Mouse (Mus musculus) thymus, postnatal 10 days (tissue): ENCODE data around the gene Olfr653.
A peak's percentile ranks its signal among the peaks of the same experiment; 100 is the strongest.

Experiments
- DNase-seq, 2 experiments: peaks; one replicate each; pipeline ENCODE4 v3.0.0; 2021; ENCODE audit warnings: low spot score in 2 of 2

The Olfr653 gene

GRCm38 (mm10) chr7:104577014-104577413 is at the start of gene Olfr653:
Olfr653 (plus strand) TSS chr7:104577314.
- DNase-seq, result no peak

GRCm38 (mm10) chr7:104549833-104550232 is 27.3 kb upstream of the Olfr653 start, which contains the start of gene Olfr651:
Olfr651 (plus strand) TSS chr7:104550133.
- no peak for DNase-seq

DNA sequence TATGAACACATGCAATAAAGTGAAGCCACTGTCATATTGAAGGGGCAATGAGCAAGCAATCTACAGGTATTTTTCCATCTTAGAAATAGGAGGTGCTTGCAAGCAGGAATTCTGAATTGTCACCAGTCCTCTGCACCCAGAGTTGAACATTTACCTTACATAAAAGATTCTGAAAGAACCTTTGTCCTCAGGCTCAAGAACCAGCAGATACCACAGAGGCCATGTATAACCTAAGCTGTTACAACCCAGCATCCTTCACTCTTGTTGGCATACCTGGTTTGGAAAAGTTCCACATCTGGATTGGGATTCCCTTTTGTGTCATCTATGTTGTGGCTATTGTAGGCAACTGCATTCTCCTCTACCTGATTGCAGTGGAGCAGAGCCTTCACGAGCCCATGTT is 24.4 kb upstream of the Olfr653 start:
- DNase-seq, result no peak

- DNase-seq, result no peak
These were observed 16.5 kb upstream of the Olfr653 start, which contains the start of gene Olfr652 for GRCm38 (mm10) chr7:104560601-104561000. Olfr652 (plus strand) TSS chr7:104560901.

DNA sequence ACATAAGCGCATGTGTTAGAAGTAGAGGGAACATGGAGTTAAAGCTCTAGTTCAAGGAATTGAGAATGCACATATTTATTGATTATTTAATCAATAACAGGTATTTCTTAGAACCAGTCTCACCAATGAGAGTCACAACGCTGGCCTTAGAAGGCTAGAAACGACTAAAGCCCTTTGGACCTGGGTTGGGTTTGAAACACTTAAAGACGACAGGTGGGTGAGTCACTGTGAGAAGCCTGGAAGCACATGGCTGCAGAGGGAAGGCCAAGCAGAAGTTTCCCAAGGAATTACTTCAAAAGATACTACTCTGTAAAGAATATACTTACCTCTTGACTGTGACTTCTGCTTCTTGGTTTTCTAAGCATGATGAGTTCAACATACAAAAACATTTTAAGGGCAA is 3.7 kb downstream of the Olfr653 start:
- no peak for DNase-seq

- no peak for DNase-seq
These were observed 4.3 kb downstream of the Olfr653 start for GRCm38 (mm10) chr7:104581429-104581828.

DNA sequence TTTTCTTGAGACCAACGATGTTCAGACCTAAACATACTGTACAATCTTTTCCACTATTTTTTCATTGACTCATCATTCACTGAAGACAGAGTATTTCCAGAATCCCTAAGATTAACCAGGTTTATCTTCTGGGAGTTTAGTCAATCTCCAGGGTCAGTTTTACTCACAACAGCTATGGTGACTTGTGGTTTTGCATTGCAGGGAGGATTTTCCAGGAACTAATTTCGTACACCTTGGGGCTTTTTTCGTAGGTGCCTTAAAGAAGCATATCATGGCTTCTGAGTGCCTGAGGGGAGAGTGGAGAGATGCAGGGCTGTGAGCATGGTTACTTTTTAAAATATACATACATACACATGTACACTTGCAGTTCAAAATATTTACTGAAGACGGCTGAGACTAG is 9.6 kb downstream of the Olfr653 start, which contains the start of gene Olfr654:
Gene Olfr654, plus strand, starts transcription at position 301 of the 400 bp plus-strand sequence.
- DNase-seq, result no peak

DNA sequence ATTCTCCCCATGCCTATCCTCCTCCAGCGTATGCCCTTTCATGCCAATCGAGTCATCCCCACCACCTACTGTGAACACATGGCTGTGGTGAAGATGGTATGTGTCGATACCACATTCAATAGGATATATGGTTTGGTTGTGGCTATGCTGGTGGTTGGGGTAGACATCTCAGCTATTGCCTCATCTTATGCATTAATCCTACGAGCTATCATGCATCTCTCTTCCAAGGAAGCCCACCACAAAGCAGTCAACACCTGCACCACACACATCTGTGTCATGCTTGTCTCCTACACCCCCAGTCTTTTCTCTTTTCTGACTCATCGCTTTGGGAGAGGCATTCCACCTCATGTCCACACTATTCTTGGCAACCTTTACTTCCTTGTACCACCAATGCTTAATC is 11.2 kb downstream of the Olfr653 start:
- no peak for DNase-seq

- no peak for DNase-seq
These were observed 24.6 kb downstream of the Olfr653 start, which contains the start of gene Olfr655 for GRCm38 (mm10) chr7:104601679-104602078. Olfr655 (minus strand) TSS chr7:104601779.

DNA sequence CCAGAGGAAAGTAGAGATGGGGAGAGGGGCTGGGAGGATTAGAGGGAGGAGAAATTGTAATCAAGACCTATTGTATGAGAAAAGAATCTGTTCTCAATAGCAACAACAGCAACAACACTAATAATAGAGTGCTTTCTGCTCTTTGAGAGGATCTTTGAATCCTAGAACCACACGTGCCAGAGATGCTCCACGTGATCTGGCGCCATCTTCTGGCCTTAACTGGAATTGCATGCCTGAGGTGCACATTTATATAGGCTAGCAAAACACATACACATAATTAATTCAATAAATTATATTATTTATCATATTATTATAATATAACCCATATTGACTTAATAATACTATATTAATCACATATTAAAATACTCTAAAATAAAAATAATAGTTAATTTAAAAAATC is 26.1 kb downstream of the Olfr653 start:
- peak; percentile 14 to 54 for DNase-seq

- no peak for DNase-seq
These were observed 27.6 kb downstream of the Olfr653 start for GRCm38 (mm10) chr7:104604727-104605126.

GRCm38 (mm10) chr7:104613655-104614054 is 36.5 kb downstream of the Olfr653 start, which contains the start of gene Olfr656:
Olfr656 (plus strand) TSS chr7:104613955.
- no peak for DNase-seq

DNA sequence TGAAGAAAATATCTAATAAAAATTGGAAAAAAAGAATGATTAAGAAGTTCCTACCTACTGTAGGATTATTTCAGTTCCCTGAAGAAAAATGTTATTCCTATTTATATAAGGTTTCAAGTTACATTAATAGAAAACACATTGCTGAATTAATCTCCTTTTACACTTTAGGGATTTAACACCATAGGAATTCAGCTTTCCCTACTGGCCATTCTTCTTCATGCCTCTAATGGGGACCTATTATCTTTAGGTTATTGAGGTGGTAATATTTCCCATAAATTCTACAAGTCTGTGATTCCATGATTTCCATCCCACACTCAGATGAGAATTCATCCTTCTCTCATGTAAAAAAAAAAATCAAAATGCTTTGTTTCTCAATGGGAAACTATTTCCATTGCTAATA is 47.4 kb downstream of the Olfr653 start, which contains the start of gene Olfr657:
Gene Olfr657, plus strand, starts transcription at position 301 of the 400 bp plus-strand sequence.
- no peak for DNase-seq
